13 mouse cellular contexts compared by ENCODE assay signal in genomic region chr10:83934498-83934897, GRCm38 (mm10).
A peak's percentile ranks its signal among the peaks of the same experiment; 100 is the strongest.
DNase-seq lines count a peak whose midpoint lies in the region; ATAC-seq and TF ChIP-seq lines count a peak whose summit lies in the region.
"Had no signal": no experiment of that assay in that cellular context is flagged by ENCODE, and none has a peak within 500 bp of the region (broad histone marks: within the 10 kb centered on the region; RNA-seq: fewer than 3 reads in every experiment).

No protein-coding gene starts in this region.

- intact Hi-C loops in left cerebral cortex, adult 2 months (cut with DNase I): no loop called here
- intact Hi-C loops in left cerebral cortex, postnatal 36 days (cut with DNase I): no loop called here

- H3K4me2 ChIP-seq in kidney, embryonic 15.5 days: no peak overlapping the region
- H3K4me2 ChIP-seq: limb, embryonic 12.5 days had no signal

- TF ChIP-seq CTCF in left cerebral cortex, adult 2 months (IDR thresholded peaks at IDR 0.05): peak; percentile 36

- H3K4me3 ChIP-seq in left cerebral cortex, adult 2 months: no peak overlapping the region
- no peak overlapping the region for H3K4me3 ChIP-seq in kidney, embryonic 15.5 days (replicated peaks)
- H3K4me3 ChIP-seq: limb, embryonic 12.5 days; myocyte had no signal

- peaks cover 10% of the 10 kb centered on the region; the same call in 1 of the 2 replicates for H3K4me1 ChIP-seq in kidney, embryonic 15.5 days
- H3K4me1 ChIP-seq: limb, embryonic 12.5 days had no signal

- H3K9ac ChIP-seq in kidney, embryonic 15.5 days: no peak overlapping the region
- H3K9ac ChIP-seq: limb, embryonic 12.5 days had no signal

- H3K36me3 ChIP-seq in kidney, embryonic 15.5 days: no peaks in the 10 kb centered on the region
- H3K36me3 ChIP-seq: limb, embryonic 12.5 days had no signal

- no peaks in the 10 kb centered on the region for H3K9me3 ChIP-seq in kidney, embryonic 15.5 days (replicated peaks)
- H3K9me3 ChIP-seq: limb, embryonic 12.5 days had no signal

- DNase-seq in embryo, embryonic 10.5 days (ENCODE audit: low spot score): peak; percentile 34
- DNase-seq in embryo, embryonic 10 days (ENCODE audit: low spot score): no peak
- no peak for DNase-seq in left cerebral cortex, adult 2 months (ENCODE audit: extremely low spot score in 1 of 2, low spot score in 2 of 2)
- no peak for DNase-seq in left cerebral cortex, postnatal 36 days (ENCODE audit: low spot score in 2 of 2)
- DNase-seq in ES-CJ7 (ENCODE audit: low read depth, low spot score): peak; percentile 9
- DNase-seq in thymus, postnatal 0 days (ENCODE audit: low spot score): no peak
- DNase-seq: B cell, adult 2 months; cerebellum, postnatal 36 days; gastrocnemius, postnatal 14 days had no signal

- H3K27me3 ChIP-seq in kidney, embryonic 15.5 days: no peaks in the 10 kb centered on the region
- H3K27me3 ChIP-seq: limb, embryonic 12.5 days had no signal

- ATAC-seq in kidney, embryonic 15.5 days (replicated peaks; ENCODE audit: low FRiP score): peak; percentile 67
- ATAC-seq in inflammation-experienced regulatory T-cells, adult 6 months: no peak

- WGBS in kidney, embryonic 15.5 days: 35% methylated on average over 3 of the region's 3 CpGs

- H3K27ac ChIP-seq in left cerebral cortex, adult 2 months: no peak overlapping the region
- H3K27ac ChIP-seq in kidney, embryonic 15.5 days: no peak overlapping the region
- H3K27ac ChIP-seq: limb, embryonic 12.5 days had no signal

Comparison
In these comparisons a context has a peak if more than half of its experiments do, and no peak if none do; other contexts are left out.
1. DNase-seq: peak in embryo, embryonic 10.5 days (single experiment) and ES-CJ7 (single experiment); none in embryo, embryonic 10 days (single experiment), left cerebral cortex, adult 2 months (0 of 2), left cerebral cortex, postnatal 36 days (0 of 2) and thymus, postnatal 0 days (single experiment).